Mouse (Mus musculus): ENCODE results near the gene Pde11a. TPM values are rescaled to one million over a fixed set of nuclear protein-coding genes. Genes with fewer than 3 reads are reported as not detected.
A peak's percentile ranks its signal among the peaks of the same experiment; 100 is the strongest.
"Not testable (repeated sequence)": the region's sequence is repeated elsewhere in the genome, so short reads cannot be mapped to it uniquely, and the experiment has no call there.

The Pde11a gene
- polyA plus RNA-seq, 3 experiments from 2014 or later, result 3.0 to 13.9 (median 10.6) TPM

DNA sequence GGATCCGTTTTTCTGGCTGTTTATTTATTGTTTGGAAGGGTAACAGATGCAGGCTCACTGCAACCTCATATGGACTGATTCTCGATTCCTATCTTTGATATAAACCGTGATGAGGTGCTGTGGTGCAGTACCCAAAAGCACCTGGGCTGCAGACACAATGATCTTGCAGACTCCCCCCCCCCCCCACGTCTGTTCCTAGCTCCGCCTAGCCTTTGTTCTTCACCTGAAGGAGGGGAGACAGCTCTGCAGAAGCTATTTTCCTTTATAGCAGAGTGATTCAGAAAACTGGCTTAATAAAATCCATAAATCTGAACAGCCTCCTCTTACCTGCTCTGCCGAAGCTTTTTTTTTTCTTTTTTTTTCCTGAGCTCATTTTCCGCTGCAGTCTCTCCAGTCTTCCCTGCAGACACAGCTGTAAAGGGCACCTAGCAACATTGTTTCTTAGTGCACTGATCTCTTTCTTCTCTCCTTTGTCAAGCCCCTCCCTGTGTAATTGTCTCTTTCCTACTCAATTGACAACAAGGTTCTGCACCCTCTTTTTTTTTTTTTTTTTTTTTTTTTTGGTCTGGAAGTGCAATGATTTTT is 349.7 kb downstream of the Pde11a start:
- no peak for ATAC-seq

- ATAC-seq, result no peak
These were observed 350.2 kb downstream of the Pde11a start for GRCm38 (mm10) chr2:75988378-75988777.

- ATAC-seq, result no peak
These were observed 350.8 kb downstream of the Pde11a start for GRCm38 (mm10) chr2:75987739-75988138.

GRCm38 (mm10) chr2:75985124-75985523 is 353.4 kb downstream of the Pde11a start:
- peak; percentile 75 for ATAC-seq

DNA sequence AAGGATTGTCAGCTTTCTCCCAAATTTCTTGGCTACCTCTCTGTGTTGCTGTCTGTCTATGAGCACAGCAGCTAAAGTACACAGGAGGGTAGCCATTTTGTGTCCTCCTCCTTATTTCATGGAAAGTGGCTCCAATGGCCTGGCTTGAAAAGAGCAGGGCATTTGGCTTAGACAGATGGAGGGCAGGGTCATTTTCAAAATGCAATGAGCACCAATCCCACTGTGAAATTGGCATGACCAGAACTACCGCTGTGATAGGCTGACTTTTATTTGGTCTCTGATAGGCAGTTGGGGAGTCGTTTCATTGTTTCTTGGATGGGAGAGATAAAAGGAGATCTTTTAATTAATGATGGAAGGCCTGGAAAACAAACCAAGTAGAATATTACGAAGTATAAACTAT is 354.7 kb downstream of the Pde11a start:
- ATAC-seq, result no peak

- ATAC-seq, result no peak
These were observed 355.5 kb downstream of the Pde11a start for GRCm38 (mm10) chr2:75983091-75983490.

GRCm38 (mm10) chr2:75982626-75983025 is 355.9 kb downstream of the Pde11a start:
- ATAC-seq, result no peak

GRCm38 (mm10) chr2:75981440-75982081 is 357.0 kb downstream of the Pde11a start, which contains the start of gene Ttc30a1:
Gene Ttc30a1 (minus strand): TSS chr2:75981967.
- peak; percentile 89 for ATAC-seq

DNA sequence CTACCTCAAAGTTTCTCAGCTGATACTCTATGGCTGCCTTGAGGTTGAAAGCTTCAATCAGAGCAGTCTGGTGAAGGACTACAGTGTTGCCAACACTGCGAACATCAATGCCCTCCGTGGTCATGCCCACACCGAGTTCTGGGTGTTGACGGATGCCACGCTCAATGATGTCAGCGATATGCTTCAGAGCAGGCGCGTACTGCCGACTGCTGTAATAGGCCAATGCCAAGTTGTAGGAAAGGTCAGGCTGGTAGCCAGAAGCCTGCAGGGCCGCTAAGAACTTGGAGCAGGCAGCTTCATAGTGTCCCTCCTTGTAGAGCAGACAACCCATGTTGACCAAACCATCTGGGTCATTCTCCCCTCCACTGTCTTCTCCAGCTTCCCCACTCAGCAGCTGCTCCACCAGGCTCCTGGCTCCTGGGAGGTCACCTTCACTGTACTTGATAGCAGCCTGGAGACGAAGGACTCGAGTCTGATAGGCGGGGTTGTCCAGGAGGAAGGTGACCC is 357.6 kb downstream of the Pde11a start:
- not testable (repeated sequence) for ATAC-seq

- ATAC-seq, result not testable (repeated sequence)
These were observed 360.7 kb downstream of the Pde11a start, which contains the start of gene Ttc30a2 for GRCm38 (mm10) chr2:75977752-75978368. Gene Ttc30a2 (minus strand): TSS chr2:75978170.

GRCm38 (mm10) chr2:75976070-75976469 is 362.5 kb downstream of the Pde11a start:
- not testable (repeated sequence) for ATAC-seq

- ATAC-seq, result no peak
These were observed 364.4 kb downstream of the Pde11a start for GRCm38 (mm10) chr2:75974131-75974530.

- ATAC-seq, result peak; percentile 86
These were observed 373.6 kb downstream of the Pde11a start for GRCm38 (mm10) chr2:75964972-75965371.

GRCm38 (mm10) chr2:75964512-75964911 is 374.1 kb downstream of the Pde11a start:
- ATAC-seq, result peak; percentile 59

DNA sequence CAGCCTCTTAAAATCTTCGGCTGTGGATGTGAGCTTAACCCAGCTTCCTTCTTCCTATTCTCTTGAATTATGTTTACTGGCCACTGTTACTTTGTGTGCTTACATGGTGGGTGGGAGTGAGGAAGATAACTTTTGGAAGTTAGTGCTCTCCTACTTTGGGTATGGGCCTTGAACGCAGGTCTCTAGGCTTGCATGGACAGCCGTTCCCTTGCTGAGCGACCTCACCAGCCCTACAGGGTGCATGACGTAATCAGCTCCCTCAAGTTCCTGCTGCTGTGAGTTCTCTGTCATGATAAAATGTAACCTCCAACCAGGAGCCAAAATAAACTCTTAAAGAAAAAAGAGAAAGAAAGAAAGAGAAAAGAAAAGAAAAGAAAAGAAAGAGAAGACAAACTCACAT is 374.5 kb downstream of the Pde11a start:
- no peak for ATAC-seq

DNA sequence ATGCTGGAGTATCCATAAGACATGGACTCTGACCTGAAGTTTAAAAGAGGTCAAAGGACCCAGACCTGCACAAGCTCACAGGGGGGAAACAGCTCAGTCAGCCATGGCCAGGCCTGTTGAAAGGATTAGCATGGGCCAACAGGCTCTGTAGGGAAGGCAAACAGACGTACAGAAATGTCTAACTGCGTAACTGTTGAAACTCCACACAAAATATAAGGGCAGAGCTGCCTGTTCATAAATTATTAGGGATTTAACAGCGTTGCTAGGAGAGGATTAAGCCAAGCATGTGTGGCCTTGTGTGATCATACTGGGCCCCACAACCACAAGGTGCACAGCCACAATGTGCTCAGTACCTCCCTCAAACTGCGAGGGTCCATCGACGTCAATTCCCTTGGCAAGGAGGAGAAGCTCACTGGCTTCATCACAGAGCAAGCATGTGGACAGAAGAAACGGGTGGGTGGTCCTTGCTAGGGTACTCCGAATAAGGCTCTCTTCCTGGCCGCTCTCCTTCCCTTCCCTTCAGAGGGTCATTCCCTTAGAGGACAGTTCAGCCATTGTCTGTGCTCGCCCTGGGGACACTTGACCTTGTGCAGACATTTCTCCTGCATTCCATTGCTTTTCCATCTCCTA is 375.2 kb downstream of the Pde11a start:
- ATAC-seq, result no peak

DNA sequence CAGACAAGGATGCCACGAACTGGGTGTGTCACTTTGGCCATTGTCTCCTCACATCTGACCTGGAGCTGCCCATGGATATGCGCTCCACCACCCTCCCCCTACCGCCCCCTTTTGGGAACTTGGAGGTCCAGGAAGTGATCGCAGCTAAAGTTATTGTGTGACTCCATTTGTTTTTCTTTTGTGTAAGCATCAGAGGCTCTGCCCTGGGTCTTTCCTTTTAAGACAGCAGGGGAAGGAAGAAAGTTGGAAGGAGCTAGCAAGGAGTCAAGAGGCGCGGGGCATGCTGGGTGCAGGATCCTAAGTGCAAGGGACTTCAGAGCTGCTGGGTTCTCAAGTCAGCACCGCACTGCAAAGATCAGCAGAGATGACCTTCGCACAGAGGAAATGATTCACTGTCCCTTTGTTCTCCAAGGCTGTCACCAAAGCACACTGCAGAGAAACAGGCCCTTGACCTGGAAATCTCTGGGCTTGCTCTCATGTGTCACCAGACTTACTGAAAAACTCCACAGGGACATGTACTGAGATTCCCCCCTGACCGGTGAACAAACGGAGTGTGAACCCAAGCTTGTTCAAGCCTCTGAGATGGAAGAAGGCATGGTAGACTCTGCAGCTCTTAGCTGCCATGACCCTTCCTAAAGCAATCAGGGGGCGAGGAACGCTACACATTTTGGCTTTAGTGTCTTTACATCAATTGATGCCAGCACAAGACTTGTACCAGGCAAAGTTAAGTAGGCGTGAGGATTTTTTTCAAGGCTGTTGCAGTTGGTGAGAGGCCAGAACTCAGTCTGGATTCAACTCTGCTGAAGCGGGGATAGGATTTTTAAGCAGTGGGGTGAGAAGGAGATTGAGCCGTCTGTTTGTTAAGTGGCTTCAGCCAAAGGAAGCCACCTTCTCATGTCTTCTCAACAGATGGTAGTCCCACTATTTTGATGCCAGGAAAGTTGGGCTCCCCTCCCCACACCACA is 377.9 kb downstream of the Pde11a start:
- no peak for ATAC-seq

DNA sequence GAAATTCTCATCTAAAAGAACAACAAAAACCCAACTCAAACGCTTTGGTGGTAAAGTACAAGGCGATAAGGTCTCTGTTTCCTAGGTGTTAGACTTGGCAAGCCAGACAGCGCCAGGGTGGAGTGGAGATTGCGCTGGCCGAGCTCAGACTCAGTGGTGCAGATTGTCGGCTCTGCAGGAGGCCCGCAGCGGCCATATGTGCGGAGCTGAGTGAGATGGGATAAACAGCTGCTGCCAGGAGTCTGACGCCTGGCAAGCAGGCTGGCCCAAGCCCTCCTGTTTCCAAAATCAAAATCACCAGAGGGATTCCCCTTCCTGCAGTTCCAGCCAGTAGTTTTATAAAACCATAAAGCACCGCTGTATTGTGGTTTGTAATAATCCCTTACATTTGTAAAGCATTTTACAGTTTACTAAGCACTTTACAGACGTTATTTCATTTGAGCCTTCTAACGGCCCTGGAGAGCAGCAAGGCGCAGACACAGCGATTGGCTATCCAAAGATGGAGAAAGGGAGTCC is 378.7 kb downstream of the Pde11a start:
- no peak for ATAC-seq

DNA sequence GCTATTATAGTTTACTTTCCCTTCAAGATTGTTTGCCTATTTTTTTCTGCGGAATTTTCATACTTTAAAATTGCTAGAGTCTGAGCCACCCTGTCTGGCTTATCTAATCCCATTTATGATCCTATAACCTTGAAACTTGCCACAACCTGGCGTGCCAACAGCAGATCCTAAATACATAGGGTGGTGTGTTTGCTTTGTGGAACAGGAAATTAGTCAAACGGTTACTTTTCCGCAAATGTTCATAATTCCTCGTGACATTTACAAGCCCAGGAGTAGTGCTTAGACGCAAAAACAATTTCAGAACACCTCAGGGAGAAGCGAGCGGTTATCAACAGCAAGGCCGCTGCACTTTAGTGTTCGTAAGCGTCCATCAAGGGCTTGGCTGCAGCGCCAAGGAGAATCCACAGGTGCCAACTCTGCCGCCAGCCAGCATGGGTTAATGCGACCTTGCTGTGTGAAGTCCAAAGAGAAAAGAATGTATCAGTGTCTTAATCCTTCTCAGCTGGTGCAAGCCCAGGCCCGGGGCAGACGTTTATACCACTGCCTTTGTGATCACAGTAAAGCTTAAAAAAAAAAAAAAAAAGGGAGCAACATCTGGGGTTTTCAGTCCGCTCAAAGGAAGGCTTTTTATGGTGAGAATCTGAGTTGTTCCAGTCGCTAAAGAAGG is 379.3 kb downstream of the Pde11a start:
- no peak for ATAC-seq

- ATAC-seq, result no peak
These were observed 382.9 kb downstream of the Pde11a start for GRCm38 (mm10) chr2:75955709-75956108.

GRCm38 (mm10) chr2:75953320-75953719 is 385.3 kb downstream of the Pde11a start:
- no peak for ATAC-seq

All from inflammation-experienced regulatory T-cells, adult 6 months (primary cell).